Mouse (Mus musculus): ENCODE data around the gene Myl10. TPM values are rescaled to one million over a fixed set of nuclear protein-coding genes. Genes with fewer than 3 reads are reported as not detected.
"Not testable (repeated sequence)": the region's sequence is repeated elsewhere in the genome, so short reads cannot be mapped to it uniquely, and the experiment has no call there.

Gene Myl10
- not detected for total RNA-seq (2021)

- intact Hi-C loops (cut with DNase I) = no loop called here
- DNase-seq (ENCODE audit: extremely low spot score in 1 of 2, low spot score in 2 of 2) = no peak
Measured at GRCm38 (mm10) chr5:136692784-136693183, at the start of gene Myl10. Gene Myl10 (plus strand): TSS chr5:136693146.

- intact Hi-C loops (cut with DNase I) = no loop called here
- no peak for DNase-seq (ENCODE audit: extremely low spot score in 1 of 2, low spot score in 2 of 2)
Measured at GRCm38 (mm10) chr5:136646731-136647328, 46.1 kb upstream of the Myl10 start.

DNA sequence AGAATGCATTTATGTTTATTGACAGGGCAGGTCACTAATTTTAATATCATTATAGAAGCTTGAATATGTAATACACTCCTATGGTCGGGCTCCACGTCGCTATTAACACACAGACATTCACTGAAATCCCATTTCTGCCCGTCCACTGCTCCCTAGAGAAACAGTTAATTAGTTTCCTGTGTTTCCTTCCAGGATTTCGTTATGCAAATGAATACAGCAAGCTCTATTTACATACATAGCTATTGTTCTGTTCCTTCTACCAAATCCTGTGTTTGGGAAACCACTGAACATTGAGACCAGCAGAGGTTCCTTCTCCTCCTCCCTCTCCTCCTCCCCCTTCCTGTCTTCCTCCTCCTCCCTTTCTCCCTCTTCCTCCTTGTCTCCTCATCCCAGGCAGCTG is 43.9 kb upstream of the Myl10 start:
- DNase-seq (ENCODE audit: extremely low spot score in 1 of 2, low spot score in 2 of 2) = no peak
- intact Hi-C loops (cut with DNase I) = no loop called here

- no peak for DNase-seq (ENCODE audit: extremely low spot score in 1 of 2, low spot score in 2 of 2)
- intact Hi-C loops (cut with DNase I) = no loop called here
Measured at GRCm38 (mm10) chr5:136649655-136650054, 43.3 kb upstream of the Myl10 start.

DNA sequence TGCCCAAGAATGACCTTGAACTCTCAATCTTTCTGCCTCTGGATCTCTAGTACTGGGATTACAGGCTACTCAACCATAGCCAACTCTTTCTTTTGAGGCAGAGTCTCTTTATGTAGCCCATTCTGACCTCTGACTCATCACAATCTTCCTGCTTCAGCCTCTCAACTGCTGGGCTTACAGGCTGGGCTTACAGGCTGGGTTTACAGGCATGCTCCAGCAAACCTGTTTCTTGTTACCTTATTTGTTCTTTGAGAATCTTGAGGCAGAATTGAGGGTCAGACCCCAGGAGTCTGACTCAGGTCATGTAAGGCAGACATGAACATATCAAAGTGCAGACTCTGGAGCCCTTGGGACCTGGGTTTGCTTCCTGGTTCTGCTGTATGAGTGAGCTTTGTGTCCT is 38.5 kb upstream of the Myl10 start:
- no peak for DNase-seq (ENCODE audit: extremely low spot score in 1 of 2, low spot score in 2 of 2)
- intact Hi-C loops (cut with DNase I) = no loop called here

GRCm38 (mm10) chr5:136656830-136657395 is 36.0 kb upstream of the Myl10 start:
- intact Hi-C loops (cut with DNase I) = no loop called here
- no peak for DNase-seq (ENCODE audit: extremely low spot score in 1 of 2, low spot score in 2 of 2)

- intact Hi-C loops (cut with DNase I) = loop anchor here (5.0 kb wide), 1 partner anchor 378 kb away; no protein-coding TSS in a partner anchor
- not testable (repeated sequence) for DNase-seq (ENCODE audit: extremely low spot score in 1 of 2, low spot score in 2 of 2)
Measured at GRCm38 (mm10) chr5:136660721-136661120, 32.2 kb upstream of the Myl10 start.

DNA sequence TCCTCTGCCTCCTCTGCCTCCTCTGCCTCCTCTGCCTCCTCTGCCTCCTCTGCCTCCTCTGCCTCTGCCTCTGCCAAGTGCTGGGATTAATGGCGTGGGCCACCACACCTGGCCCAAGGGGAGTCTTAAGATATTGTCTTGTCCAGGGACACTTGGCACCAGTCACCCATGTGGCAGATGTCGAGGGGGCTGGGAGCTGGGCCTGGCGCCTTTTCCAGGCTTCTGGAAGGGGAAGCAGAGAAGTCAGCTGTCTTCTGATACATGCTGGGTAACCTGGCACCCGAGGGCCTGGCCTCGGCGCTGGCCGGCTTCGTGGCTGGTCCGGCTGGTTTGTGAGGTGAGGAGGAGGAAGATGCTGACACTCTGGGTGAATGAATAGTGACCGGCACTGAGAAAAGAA is 30.7 kb upstream of the Myl10 start:
- intact Hi-C loops (cut with DNase I) = loop anchor here (5.0 kb wide), 1 partner anchor 380 kb away; no protein-coding TSS in a partner anchor
- no peak for DNase-seq (ENCODE audit: extremely low spot score in 1 of 2, low spot score in 2 of 2)

- DNase-seq (ENCODE audit: extremely low spot score in 1 of 2, low spot score in 2 of 2) = no peak
- intact Hi-C loops (cut with DNase I) = loop anchor here (5.0 kb wide), 1 partner anchor 381 kb away; no protein-coding TSS in a partner anchor
Measured at GRCm38 (mm10) chr5:136662822-136663221, 30.1 kb upstream of the Myl10 start.

DNA sequence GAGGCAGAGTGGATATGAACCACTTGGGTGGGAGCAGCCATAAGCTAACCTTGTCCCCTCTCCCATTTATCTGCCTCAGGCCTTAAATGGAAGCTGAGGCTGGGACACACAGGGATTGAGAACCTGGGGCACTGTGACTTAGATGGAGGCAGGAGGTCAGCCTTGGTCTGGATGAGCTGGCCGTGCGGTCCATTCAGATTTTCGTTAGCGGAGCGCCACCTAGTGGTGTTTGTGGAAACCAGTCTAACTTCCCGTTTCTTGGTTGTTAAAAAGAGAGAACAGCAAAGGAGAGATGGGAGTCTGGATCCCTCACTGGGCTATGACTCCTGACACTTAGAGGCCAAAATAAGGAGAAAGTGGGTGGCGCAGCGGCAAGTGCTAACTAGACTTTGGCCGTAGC is 28.4 kb upstream of the Myl10 start:
- peak; percentile 49 to 75 for DNase-seq (ENCODE audit: extremely low spot score in 1 of 2, low spot score in 2 of 2)
- intact Hi-C loops (cut with DNase I) = loop anchor here (5.0 kb wide), 1 partner anchor 382 kb away; no protein-coding TSS in a partner anchor

GRCm38 (mm10) chr5:136676315-136677030 is 16.5 kb upstream of the Myl10 start:
- no peak for DNase-seq (ENCODE audit: extremely low spot score in 1 of 2, low spot score in 2 of 2)
- intact Hi-C loops (cut with DNase I) = no loop called here

GRCm38 (mm10) chr5:136678840-136679348 is 14.1 kb upstream of the Myl10 start:
- intact Hi-C loops (cut with DNase I) = no loop called here
- DNase-seq (ENCODE audit: extremely low spot score in 1 of 2, low spot score in 2 of 2) = no peak

GRCm38 (mm10) chr5:136686349-136686748 is 6.6 kb upstream of the Myl10 start:
- DNase-seq (ENCODE audit: extremely low spot score in 1 of 2, low spot score in 2 of 2) = no peak
- intact Hi-C loops (cut with DNase I) = no loop called here

GRCm38 (mm10) chr5:136687561-136687960 is 5.4 kb upstream of the Myl10 start:
- no peak for DNase-seq (ENCODE audit: extremely low spot score in 1 of 2, low spot score in 2 of 2)
- intact Hi-C loops (cut with DNase I) = no loop called here

- no peak for DNase-seq (ENCODE audit: extremely low spot score in 1 of 2, low spot score in 2 of 2)
- intact Hi-C loops (cut with DNase I) = no loop called here
Measured at GRCm38 (mm10) chr5:136688841-136689240, 4.1 kb upstream of the Myl10 start.

DNA sequence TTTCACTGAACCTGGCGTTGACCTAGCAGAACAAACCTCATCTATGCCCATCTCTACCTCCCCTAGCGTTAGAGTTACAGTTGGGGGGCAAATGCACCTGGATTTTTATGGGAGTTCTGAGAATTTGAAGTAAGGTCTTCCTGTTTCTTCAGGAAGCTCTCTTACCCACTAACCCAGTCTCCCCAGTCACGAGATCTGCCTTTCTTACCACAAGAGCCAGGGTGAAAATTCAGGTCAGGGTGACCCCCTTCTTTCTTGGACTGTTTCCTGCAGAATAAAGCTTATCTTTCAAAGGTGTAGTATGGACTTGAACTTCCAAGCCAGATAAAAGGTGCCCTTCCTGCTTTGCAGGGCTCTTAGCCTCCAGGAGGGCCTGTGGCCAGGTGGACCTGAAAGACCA is 1.8 kb upstream of the Myl10 start:
- DNase-seq (ENCODE audit: extremely low spot score in 1 of 2, low spot score in 2 of 2) = no peak
- intact Hi-C loops (cut with DNase I) = no loop called here

- intact Hi-C loops (cut with DNase I) = no loop called here
- DNase-seq (ENCODE audit: extremely low spot score in 1 of 2, low spot score in 2 of 2) = no peak
Measured at GRCm38 (mm10) chr5:136693418-136693817, 472 bp downstream of the Myl10 start.

DNA sequence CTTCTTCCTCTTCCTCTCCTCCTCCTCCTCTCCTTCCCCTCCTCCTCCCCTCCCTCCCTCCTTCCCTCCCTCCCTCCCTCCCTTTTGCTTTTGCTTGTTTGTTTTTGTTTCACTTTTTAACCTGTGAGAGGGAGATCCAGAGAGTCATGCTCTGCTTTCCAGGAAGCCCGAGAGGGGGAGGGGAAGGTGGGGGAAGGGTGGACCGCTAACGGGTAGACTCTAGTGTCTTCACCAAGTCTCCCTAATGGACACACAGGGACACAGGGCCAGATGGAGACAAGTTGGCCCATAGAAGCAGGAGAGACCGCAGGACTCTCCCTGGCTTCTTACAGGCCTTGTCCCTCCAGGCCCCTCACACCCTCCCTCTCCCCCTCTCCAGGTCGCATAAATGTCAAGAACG is 2.0 kb downstream of the Myl10 start:
- DNase-seq (ENCODE audit: extremely low spot score in 1 of 2, low spot score in 2 of 2) = no peak
- intact Hi-C loops (cut with DNase I) = no loop called here

GRCm38 (mm10) chr5:136696516-136696915 is 3.6 kb downstream of the Myl10 start:
- no peak for DNase-seq (ENCODE audit: extremely low spot score in 1 of 2, low spot score in 2 of 2)
- intact Hi-C loops (cut with DNase I) = no loop called here

DNA sequence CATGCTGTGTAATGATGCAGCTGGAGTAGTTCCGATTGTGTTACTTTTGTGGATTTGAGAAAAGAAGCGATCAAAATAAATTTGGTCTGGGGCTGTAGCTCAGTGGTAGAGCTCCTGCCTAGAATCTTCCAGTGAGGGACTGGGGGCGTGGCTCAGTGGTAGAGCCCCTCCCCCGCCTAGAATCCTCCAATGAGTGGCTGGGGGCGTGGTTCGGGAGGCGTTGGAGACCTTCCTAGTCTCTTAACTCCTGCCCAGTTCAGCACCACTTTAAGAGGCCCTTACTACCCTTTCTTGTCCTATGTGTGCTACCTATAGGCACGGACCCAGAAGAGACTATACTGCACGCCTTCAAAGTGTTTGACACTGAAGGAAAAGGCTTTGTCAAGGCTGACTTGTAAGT is 4.7 kb downstream of the Myl10 start:
- intact Hi-C loops (cut with DNase I) = no loop called here

More for the DNA sequence above, 4.7 kb downstream of the Myl10 start:
- no peak for DNase-seq (ENCODE audit: extremely low spot score in 1 of 2, low spot score in 2 of 2)

Data from left cerebral cortex, postnatal 10 days (tissue).